Mouse (Mus musculus): Measurements from ENCODE around the gene Ephx3. TPM values are rescaled to one million over a fixed set of nuclear protein-coding genes. Genes with fewer than 3 reads are reported as not detected.
A peak's percentile ranks its signal among the peaks of the same experiment; 100 is the strongest.
"Not testable (repeated sequence)": the region's sequence is repeated elsewhere in the genome, so short reads cannot be mapped to it uniquely, and the experiment has no call there.

Ephx3 gene
- total and polyA plus RNA-seq, 2 experiments from 2014 or later = 0.70 to 1.1 TPM

DNA sequence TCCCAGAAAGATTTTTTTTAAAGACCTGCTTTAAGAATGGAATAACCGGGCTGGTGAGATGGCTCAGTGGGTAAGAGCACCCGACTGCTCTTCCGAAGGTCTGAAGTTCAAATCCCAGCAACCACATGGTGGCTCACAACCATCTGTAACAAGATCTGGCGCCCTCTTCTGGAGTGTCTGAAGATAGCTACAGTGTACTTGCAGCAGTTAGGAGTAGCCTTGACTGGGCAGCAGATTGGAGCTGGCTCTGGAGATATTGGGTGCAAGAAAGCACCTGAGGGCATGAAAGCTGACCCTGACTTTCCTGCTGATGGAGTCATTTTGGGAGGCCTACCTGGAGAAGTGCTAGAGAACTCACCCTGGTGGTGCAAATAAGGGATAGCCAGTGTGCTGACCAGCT lies 26.2 kb upstream of the Ephx3 start:
- not testable (repeated sequence) for H3K27ac ChIP-seq (ENCODE audit: low read depth, low read length); H3K9me3 ChIP-seq (ENCODE audit: low read length); H3K4me2 ChIP-seq (ENCODE audit: low read depth, low read length, poor library complexity, severe bottlenecking); H3K4me3 ChIP-seq (ENCODE audit: low read depth, low read length); DNase-seq (ENCODE audit: low spot score); H3K27me3 ChIP-seq (ENCODE audit: insufficient read depth, low read length); ATAC-seq (ENCODE audit: low FRiP score); H3K9ac ChIP-seq (replicated peaks; ENCODE audit: low read length, poor library complexity, severe bottlenecking); H3K4me1 ChIP-seq (ENCODE audit: insufficient read depth, low read length)
- 75% methylated on average over 4 of the region's 4 CpGs for WGBS
- peaks cover 40% of the 10 kb centered on the region for H3K36me3 ChIP-seq (ENCODE audit: insufficient read depth, low read length)
- peak; percentile 46 for TF ChIP-seq CTCF (IDR thresholded peaks at IDR 0.05)

DNA sequence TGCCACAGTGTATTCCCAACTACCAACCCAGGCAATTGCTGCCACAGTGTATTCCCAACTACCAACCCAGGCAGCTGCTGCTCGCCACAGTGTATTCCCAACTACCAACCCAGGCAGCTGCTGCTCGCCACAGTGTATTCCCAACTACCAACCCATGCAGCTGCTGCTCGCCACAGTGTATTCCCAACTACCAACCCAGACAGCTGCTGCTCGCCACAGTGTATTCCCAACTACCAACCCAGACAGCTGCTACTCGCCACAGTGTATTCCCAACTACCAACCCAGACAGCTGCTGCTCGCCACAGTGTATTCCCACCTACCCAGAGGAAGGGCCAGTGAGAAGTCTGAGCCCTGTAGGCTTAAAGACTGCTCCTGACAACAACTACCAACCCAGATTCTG lies 22.2 kb upstream of the Ephx3 start:
- not testable (repeated sequence) for H3K27ac ChIP-seq (ENCODE audit: low read depth, low read length); H3K4me3 ChIP-seq (ENCODE audit: low read depth, low read length); H3K27me3 ChIP-seq (ENCODE audit: insufficient read depth, low read length); H3K9me3 ChIP-seq (ENCODE audit: low read length); H3K9ac ChIP-seq (replicated peaks; ENCODE audit: low read length, poor library complexity, severe bottlenecking); H3K4me1 ChIP-seq (ENCODE audit: insufficient read depth, low read length); ATAC-seq (ENCODE audit: low FRiP score); H3K4me2 ChIP-seq (ENCODE audit: low read depth, low read length, poor library complexity, severe bottlenecking); DNase-seq (ENCODE audit: low spot score)
- peaks cover 48% of the 10 kb centered on the region for H3K36me3 ChIP-seq (ENCODE audit: insufficient read depth, low read length)
- 90% methylated on average over 6 of the region's 6 CpGs for WGBS

DNA sequence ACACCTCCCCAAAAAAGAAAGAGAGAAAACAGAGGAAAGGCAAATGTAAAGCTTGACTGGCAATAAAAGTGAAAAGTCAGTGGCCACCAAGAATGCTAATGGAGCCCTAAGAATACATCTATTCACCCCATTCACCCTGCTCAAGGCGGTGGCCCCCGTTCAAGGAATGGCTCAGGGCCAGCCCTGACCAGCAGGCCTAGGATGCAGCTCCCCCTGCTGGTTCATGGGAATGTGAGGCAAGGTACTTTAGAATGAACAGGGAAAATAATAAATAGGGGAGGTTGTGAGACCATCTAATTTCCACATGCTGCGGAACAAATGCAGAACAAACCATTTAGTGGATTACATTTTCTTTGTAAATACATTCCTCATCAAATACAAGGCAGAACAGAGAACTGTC lies 20.4 kb upstream of the Ephx3 start:
- TF ChIP-seq CTCF (IDR thresholded peaks at IDR 0.05) = peak; percentile 89
- no peak overlapping the region for H3K27ac ChIP-seq (ENCODE audit: low read depth, low read length)
- H3K36me3 ChIP-seq (ENCODE audit: insufficient read depth, low read length) = peaks cover 53% of the 10 kb centered on the region
- no peaks in the 10 kb centered on the region for H3K27me3 ChIP-seq (ENCODE audit: insufficient read depth, low read length)
- DNase-seq (ENCODE audit: low spot score) (peak; percentile 81), ATAC-seq (ENCODE audit: low FRiP score) (no peak)
- no peak overlapping the region for H3K4me3 ChIP-seq (ENCODE audit: low read depth, low read length)
- H3K9me3 ChIP-seq (ENCODE audit: low read length) = no peaks in the 10 kb centered on the region
- H3K4me1 ChIP-seq (ENCODE audit: insufficient read depth, low read length) = no peaks in the 10 kb centered on the region
- WGBS = 27% methylated on average over 3 of the region's 3 CpGs
- H3K9ac ChIP-seq (replicated peaks; ENCODE audit: low read length, poor library complexity, severe bottlenecking) = no peak overlapping the region
- no peak overlapping the region for H3K4me2 ChIP-seq (ENCODE audit: low read depth, low read length, poor library complexity, severe bottlenecking)

DNA sequence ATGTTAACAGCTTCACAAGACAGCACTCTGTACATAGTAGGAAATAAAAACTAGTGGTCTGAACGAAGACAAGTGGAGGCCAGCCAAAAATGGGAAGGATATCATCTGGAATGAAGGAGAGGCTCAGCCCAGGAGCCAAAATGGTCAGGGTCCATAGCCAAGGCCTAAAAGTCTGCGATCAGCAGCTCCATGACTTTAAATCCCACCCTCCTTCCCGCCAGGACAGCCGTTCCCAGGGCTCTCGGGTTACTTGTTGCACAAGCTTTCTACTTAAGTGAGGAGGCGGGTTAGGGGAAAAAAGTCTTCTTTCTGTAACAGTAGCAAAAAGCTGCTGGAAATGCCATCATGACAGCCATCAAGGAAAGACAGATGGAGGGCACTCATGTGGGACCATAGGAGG lies 19.8 kb upstream of the Ephx3 start:
- ATAC-seq (ENCODE audit: low FRiP score) = no peak
- no peaks in the 10 kb centered on the region for H3K9me3 ChIP-seq (ENCODE audit: low read length)
- no peak overlapping the region for H3K4me3 ChIP-seq (ENCODE audit: low read depth, low read length)
- WGBS = 70% methylated on average over 6 of the region's 6 CpGs
- TF ChIP-seq CTCF (IDR thresholded peaks at IDR 0.05) = no peak
- H3K9ac ChIP-seq (replicated peaks; ENCODE audit: low read length, poor library complexity, severe bottlenecking) = no peak overlapping the region
- no peak overlapping the region for H3K27ac ChIP-seq (ENCODE audit: low read depth, low read length)
- no peaks in the 10 kb centered on the region for H3K27me3 ChIP-seq (ENCODE audit: insufficient read depth, low read length)
- no peak overlapping the region for H3K4me2 ChIP-seq (ENCODE audit: low read depth, low read length, poor library complexity, severe bottlenecking)
- H3K36me3 ChIP-seq (ENCODE audit: insufficient read depth, low read length) = peaks cover 47% of the 10 kb centered on the region
- H3K4me1 ChIP-seq (ENCODE audit: insufficient read depth, low read length) = no peaks in the 10 kb centered on the region
- DNase-seq (ENCODE audit: low spot score) = peak; percentile 24

DNA sequence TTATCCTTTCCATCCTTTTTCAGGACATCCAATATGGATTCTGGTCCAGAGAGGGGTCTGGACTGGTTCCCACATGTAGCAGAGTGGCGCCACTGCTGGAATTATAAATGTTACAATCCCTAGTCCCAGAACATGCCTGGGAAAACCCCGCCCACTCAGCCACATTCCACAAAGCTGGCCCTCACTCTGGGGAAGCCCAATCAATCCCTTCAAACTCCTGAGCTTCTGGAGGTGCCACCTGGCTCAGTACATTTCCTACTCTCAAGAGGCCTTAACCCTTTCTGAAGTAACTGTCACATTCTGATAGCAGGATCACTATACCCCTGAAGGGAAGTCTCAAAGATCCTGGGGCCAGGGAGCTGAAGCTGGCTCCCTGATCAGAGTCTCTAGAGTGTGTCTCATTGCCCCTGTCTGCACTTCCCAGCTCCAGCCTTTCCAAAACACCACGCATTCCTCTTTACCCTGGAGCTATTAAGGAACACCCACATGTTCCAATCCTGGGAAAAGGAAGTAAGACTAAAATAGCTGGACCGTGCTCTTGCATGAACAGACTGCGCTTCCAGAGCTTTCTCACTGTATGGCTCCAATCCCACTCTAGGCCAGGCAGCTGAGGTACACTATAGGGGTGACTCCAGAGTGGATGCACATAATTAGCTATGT lies 18.4 kb upstream of the Ephx3 start:
- no peaks in the 10 kb centered on the region for H3K27me3 ChIP-seq (ENCODE audit: insufficient read depth, low read length)
- H3K9me3 ChIP-seq (ENCODE audit: low read length) = no peaks in the 10 kb centered on the region
- WGBS = 72% methylated on average over 5 of the region's 5 CpGs
- H3K9ac ChIP-seq (replicated peaks; ENCODE audit: low read length, poor library complexity, severe bottlenecking) = no peak overlapping the region
- H3K4me2 ChIP-seq (ENCODE audit: low read depth, low read length, poor library complexity, severe bottlenecking) = no peak overlapping the region
- peaks cover 42% of the 10 kb centered on the region for H3K36me3 ChIP-seq (ENCODE audit: insufficient read depth, low read length)
- DNase-seq (ENCODE audit: low spot score) (no peak), ATAC-seq (ENCODE audit: low FRiP score) (no peak)
- H3K27ac ChIP-seq (ENCODE audit: low read depth, low read length) = no peak overlapping the region
- H3K4me1 ChIP-seq (ENCODE audit: insufficient read depth, low read length) = no peaks in the 10 kb centered on the region
- no peak for TF ChIP-seq CTCF (IDR thresholded peaks at IDR 0.05)
- H3K4me3 ChIP-seq (ENCODE audit: low read depth, low read length) = no peak overlapping the region

DNA sequence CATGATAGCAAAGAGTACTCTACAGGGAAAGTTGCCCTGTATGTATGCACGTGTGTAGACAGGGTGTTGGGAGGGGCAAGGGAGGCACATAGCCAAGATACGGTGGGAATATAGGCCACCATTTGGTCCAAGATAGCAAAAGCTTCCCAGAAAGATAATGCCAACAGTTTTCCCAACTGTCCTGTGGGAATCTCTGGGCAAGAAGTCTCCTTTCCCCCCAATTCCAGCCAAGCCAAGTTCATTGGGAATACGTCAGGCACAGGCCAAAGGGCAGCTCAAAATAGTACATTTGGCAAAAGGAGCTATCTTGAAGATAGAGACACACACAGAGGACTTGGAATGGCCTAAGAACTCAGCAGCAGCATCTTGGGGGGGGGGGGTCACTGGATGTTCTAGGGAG lies 16.0 kb upstream of the Ephx3 start:
- H3K4me2 ChIP-seq (ENCODE audit: low read depth, low read length, poor library complexity, severe bottlenecking) = no peak overlapping the region
- no peak overlapping the region for H3K27ac ChIP-seq (ENCODE audit: low read depth, low read length)
- peaks cover 46% of the 10 kb centered on the region for H3K36me3 ChIP-seq (ENCODE audit: insufficient read depth, low read length)
- H3K4me3 ChIP-seq (ENCODE audit: low read depth, low read length) = no peak overlapping the region
- WGBS = 88% methylated on average over 3 of the region's 3 CpGs
- no peak for DNase-seq (ENCODE audit: low spot score)
- no peaks in the 10 kb centered on the region for H3K9me3 ChIP-seq (ENCODE audit: low read length)
- no peaks in the 10 kb centered on the region for H3K27me3 ChIP-seq (ENCODE audit: insufficient read depth, low read length)
- H3K4me1 ChIP-seq (ENCODE audit: insufficient read depth, low read length) = no peaks in the 10 kb centered on the region
- TF ChIP-seq CTCF (IDR thresholded peaks at IDR 0.05) = no peak
- ATAC-seq (ENCODE audit: low FRiP score) = no peak
- H3K9ac ChIP-seq (replicated peaks; ENCODE audit: low read length, poor library complexity, severe bottlenecking) = no peak overlapping the region

Data from midbrain, postnatal 0 days (tissue).